Mouse (Mus musculus): ENCODE results near the gene Gm20532. TPM values are rescaled to one million over a fixed set of nuclear protein-coding genes. Genes with fewer than 3 reads are reported as not detected.

Gene Gm20532
- total RNA-seq (2014; fragmentation: Nextera tagmentation) (not detected in 2 replicates), total RNA-seq (2017) (not detected in 2 replicates)

DNA sequence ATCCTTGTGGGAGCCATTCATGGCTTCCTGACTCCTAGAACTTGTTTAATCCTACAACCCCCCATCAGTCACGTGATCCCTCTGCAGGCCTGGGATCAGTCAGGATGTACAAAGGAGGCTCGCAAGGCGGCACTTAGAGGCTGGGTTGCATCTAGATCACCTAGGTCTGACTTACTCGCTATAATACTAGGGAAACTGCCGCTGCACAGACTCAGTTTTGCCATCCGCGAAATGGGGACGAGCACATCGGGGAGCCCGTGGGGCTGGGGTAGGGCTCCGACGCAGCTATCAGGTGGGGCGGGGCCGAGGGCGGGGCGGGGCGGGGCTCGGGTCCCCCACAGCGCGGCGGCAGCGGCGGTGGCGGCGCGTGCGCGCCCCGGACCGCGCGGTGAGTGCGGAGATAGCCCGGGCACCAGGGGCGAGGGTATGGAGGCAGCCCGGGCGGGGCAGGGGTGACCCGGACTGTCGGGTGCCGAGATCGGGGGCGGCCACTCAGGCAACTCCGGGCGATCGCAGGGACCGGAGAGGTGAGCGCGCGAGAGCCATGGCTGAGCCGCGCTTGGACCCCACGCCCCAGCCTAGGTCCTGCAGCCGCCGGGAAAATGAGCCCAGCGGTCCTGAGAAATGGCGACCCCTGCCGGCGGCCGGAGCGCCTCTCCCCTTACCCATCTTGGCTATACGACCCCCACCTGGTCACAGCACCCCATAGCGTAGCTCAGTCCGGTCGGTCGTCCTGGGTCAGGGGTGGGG, at the start of gene Gm20532:
Gene Gm20532 (plus strand): TSS at position 346 of the 750 bp plus-strand sequence.
- peak; percentile 34 for ATAC-seq (replicated peaks; ENCODE audit: poor library complexity, severe bottlenecking)

GRCm38 (mm10) chr2:26539516-26539915, 46.9 kb upstream of the Gm20532 start:
- ATAC-seq (replicated peaks; ENCODE audit: poor library complexity, severe bottlenecking): no peak

- no peak for ATAC-seq (replicated peaks; ENCODE audit: poor library complexity, severe bottlenecking)
These were observed 45.7 kb upstream of the Gm20532 start for GRCm38 (mm10) chr2:26540721-26541120.

DNA sequence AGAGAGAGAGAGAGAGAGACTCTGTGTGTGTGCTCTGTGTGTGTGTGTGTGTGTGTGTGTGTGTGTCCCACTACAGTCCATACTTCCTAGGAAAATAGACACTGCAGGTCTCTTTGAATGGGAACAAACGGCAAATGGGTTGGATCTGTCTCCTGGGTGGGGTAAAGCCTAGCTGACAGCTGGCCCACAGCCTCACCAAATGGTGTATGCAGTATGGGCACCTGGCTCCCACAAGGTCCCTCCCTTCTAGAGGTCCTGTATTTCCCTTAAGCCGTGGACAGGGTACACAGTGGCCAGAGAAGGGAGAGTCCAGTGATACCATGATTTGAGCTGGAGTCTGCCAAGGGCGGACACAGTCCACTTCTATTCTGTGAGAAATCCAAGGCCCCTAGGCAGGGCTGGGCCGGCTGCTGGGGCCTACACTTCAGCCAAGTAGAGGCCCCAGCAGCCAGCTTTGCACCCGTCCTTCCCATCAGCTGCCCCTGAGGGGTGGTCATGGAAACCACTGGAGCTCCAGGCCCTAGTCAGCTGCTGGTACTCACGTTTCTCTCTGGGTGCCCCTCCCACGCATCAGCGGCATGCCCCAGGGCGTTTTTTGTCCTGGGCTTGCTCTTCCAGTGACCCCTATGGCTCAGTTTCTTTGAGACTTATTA, 45.1 kb upstream of the Gm20532 start:
- ATAC-seq (replicated peaks; ENCODE audit: poor library complexity, severe bottlenecking): no peak

GRCm38 (mm10) chr2:26543155-26543554, 43.3 kb upstream of the Gm20532 start:
- no peak for ATAC-seq (replicated peaks; ENCODE audit: poor library complexity, severe bottlenecking)

GRCm38 (mm10) chr2:26543768-26544167, 42.7 kb upstream of the Gm20532 start:
- ATAC-seq (replicated peaks; ENCODE audit: poor library complexity, severe bottlenecking): no peak

DNA sequence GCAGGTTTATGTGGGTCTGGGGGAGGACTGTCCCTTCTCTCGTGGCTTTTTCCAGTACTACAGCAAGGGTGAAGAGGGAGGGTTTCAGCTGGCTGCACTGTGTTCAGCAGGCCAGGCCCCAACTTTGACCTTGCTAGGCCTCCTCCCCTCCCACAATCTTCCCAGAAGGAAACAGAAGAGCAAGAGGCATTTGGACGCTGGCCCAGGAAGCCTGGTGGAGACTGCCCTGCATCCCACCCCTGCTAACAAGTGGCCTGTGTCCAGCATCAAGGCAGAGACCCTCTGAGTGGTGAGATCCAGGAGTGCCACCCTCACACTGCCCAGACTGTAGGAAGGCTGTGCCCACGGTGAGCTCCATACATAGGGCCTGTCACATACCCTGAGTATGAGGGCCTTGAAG, 42.2 kb upstream of the Gm20532 start:
- no peak for ATAC-seq (replicated peaks; ENCODE audit: poor library complexity, severe bottlenecking)

DNA sequence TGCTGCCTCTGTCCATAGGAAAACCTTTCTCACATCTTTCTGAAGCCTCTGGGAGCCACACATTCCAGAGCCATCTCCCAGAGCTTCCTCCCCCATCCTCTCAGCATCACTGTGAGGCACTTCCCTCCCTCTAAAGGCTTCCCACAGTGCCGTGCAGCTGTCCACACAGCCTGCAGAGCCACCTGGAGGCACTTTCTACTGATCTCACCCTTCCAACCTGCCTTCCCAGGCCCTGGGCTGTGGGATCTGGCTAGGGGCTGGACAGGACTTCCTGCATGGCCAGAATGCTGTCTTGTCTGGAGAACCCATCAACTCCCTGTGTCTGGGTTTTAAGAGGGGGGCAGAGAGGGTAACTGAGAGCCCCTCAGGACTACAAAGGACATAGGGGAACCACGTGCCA, 39.0 kb upstream of the Gm20532 start:
- no peak for ATAC-seq (replicated peaks; ENCODE audit: poor library complexity, severe bottlenecking)

GRCm38 (mm10) chr2:26549801-26550200, 36.6 kb upstream of the Gm20532 start:
- ATAC-seq (replicated peaks; ENCODE audit: poor library complexity, severe bottlenecking): peak; percentile 73

DNA sequence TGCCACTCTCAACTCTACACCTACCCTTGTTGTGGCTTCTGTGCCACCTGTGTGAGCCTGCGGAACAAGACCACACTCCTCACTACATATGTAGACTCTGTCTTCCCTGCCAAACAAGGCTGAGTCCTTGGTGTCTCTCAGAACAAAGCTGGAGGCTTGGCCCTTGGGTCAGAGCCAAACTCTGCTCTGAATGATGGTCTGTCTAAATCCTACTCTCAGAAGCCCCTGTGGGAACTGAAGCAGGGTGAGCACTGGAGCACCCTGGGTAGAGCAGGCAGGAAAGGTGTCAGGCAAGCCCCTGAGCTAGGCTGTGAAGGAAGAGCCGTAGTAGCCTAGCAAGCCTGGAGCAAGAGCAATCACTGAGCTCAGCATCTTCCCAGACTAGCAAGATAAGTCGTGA, 36.2 kb upstream of the Gm20532 start:
- no peak for ATAC-seq (replicated peaks; ENCODE audit: poor library complexity, severe bottlenecking)

DNA sequence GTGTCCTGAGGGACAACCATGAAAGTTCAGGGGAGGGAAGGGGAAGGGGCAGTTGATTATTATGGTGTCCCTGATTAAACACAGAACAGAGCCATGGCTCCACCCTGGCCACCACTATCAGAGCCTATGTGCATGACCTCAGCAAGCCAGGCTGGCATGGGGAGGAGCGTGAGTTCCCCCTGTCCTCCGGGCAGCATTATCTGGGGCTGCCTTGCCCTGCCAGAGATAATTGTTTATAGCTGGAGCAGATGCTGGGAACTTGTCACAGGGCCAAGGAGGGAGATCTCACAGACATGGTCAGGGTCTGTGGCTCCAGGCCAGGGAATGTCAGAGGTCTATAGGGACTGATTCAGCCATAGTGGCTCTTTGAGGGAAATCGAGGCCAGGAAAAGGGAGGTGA, 35.7 kb upstream of the Gm20532 start:
- ATAC-seq (replicated peaks; ENCODE audit: poor library complexity, severe bottlenecking): no peak

DNA sequence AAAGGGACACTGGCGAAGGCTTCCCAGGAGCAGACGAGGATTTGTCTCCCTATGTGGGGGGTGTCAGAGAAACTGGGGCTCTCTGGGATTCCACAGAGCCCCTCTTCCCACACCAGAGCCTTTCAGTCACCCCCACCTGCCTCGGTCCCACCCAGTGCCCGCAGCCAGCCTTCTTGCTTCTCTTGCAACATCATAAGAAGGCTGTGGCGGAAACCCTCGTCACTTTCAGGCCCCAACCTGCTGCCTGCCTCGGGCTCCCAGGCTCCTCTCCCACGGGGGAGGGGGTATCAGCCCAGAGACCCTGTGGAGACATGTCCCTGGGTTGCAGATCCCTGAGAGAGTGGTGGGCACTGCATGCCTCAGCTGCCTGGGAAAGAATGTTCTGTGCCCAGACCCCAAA, 35.0 kb upstream of the Gm20532 start:
- ATAC-seq (replicated peaks; ENCODE audit: poor library complexity, severe bottlenecking): peak; percentile 47

- ATAC-seq (replicated peaks; ENCODE audit: poor library complexity, severe bottlenecking): no peak
These were observed 34.4 kb upstream of the Gm20532 start for GRCm38 (mm10) chr2:26552066-26552465.

DNA sequence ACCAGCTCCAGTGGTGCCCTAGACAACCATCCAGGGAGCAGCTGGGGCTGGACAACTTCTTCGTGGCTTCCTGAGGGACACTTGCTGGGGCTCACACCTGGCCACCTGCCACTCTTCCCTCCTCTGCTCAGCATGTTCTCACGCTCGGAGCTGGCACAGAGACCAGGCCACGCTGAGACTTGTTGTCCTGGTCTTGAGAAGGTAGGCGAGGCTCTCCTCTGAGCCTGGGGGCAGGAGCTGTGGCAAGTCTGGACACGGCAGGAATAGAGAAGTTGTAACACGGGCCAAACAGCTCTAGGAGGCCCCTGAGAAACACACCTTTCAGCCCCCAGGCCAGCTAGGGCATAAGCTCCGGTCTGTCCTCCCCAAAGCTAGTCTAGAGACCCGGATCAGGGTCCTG, 32.5 kb upstream of the Gm20532 start:
- ATAC-seq (replicated peaks; ENCODE audit: poor library complexity, severe bottlenecking): no peak

- ATAC-seq (replicated peaks; ENCODE audit: poor library complexity, severe bottlenecking): 0 out of 2 replicates have a peak, but pooled peaks have one; percentile 29
These were observed 31.4 kb upstream of the Gm20532 start for GRCm38 (mm10) chr2:26555076-26555475.

DNA sequence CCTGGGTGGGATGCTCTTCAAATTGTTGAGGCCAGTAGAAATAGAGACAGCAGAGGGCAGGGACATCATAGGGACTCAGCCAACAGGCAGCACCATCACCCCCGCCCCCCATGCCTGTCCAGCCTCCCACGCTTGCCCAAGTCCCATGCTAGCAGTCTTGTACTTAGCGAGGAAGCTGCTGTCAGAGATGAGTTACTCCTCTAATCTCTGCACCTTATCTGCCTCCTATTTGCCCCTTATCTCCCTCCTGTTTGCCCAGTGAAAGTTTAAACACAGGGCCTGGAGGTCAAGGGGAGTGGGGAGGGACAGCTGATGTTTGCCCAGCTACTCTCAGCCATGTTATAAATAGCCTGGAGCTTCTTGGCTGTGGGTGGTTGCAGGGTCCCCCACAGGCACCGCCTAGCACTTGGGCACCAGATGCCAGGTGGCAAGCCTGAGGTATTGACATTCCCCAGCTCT, 29.9 kb upstream of the Gm20532 start:
- ATAC-seq (replicated peaks; ENCODE audit: poor library complexity, severe bottlenecking): no peak

- ATAC-seq (replicated peaks; ENCODE audit: poor library complexity, severe bottlenecking): no peak
These were observed 25.9 kb upstream of the Gm20532 start for GRCm38 (mm10) chr2:26560506-26560905.

DNA sequence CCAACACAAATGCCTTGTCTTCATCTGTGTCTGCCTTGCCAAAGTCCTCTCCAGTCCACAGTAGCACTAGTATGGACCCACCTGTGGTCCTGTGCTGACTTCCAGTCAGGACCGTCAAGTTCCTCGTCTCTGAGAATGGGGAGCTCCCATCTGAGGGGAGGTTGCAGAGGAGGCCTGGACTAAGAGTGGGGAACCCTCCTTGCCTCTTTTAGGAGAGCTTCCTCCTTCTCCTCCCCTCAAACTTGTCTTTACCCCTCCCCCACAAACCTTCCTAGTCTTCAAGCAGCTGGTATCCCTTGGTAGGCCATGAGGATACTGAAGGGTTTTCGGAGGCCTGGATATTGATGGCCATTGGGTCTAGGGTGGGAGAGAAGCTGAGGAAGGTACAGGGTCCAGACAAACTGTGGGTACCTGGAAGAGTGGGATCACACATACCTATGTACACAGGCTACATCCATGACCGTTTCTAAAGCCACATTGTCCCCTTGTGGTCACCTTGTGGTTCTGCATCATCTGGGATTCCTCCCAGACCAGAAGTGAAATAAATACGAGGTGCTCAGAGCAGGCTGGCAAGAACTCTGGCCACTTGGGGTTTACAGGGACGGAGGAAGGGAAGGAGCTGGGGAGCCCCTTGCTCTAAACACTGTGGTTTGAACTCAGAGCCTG, 25.0 kb upstream of the Gm20532 start:
- ATAC-seq (replicated peaks; ENCODE audit: poor library complexity, severe bottlenecking): peak; percentile 70

DNA sequence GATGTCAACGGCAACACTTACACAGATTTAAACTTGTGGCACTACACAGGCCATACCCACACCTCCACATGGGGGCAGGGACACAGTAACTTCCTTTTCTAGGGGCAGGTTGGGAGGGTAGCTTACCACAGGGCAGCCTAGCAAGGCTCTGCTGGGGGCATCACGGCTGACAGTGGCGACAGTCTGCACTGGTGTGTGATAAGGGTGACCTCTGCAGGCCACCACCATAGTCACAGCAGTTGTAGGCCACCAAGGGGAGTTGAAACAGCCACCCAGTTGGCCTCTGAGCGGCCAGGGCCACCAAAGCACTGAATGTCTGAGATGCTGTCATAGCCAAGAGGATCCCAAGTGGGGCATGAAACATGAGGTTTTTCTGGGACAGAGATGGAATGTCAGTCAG, 20.2 kb upstream of the Gm20532 start:
- ATAC-seq (replicated peaks; ENCODE audit: poor library complexity, severe bottlenecking): peak; percentile 91

DNA sequence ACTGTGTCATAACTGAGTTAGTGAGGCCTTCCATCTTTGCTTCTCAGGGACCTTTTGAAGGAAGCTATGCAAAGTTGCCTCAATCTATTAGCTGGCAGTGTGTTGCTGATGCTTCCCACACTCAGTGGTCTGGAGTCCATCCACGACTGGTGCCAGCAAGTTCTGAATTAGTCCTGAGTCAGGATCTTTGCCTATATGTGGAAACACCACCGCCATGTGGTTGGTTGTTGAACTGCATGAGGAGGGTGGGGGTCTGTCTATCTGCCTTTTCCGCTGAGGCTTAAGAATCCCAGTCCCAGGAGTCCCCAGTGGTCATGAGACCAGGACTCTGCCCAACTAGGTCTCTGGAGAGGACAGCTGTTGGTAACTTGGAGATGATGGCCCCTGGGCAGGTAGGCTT, 16.4 kb upstream of the Gm20532 start:
- peak; percentile 43 for ATAC-seq (replicated peaks; ENCODE audit: poor library complexity, severe bottlenecking)

DNA sequence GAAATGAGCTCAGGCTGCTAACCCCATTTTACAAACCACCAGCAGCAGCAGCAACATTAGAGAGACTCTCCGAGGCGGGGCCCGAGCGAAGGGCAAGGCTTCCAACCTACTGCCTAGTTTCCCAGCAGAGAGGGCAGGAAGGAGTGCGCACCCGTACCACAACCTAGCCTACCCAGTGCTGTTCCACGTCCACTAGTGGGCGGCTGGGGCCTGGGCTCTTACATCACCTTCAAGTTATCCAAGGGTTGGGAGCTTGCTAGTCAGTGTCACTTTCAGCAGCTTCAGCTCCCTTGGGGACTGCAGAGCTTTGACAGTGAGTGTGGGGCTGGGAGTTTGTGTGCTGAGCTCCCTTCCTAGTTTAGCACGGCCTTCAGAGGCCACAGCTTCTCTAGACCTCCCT, 15.0 kb upstream of the Gm20532 start:
- ATAC-seq (replicated peaks; ENCODE audit: poor library complexity, severe bottlenecking): peak; percentile 24; the same call in 1 of the 2 replicates
